ENCODE assay signal across 12 mouse cellular contexts in genomic region chr3:135579179-135579578, GRCm38 (mm10).
DNase-seq lines count a peak whose midpoint lies in the region; ATAC-seq lines count a peak whose summit lies in the region.
"Had no signal": no experiment of that assay in that cellular context is flagged by ENCODE, and none has a peak within 500 bp of the region (broad histone marks: within the 10 kb centered on the region; RNA-seq: fewer than 3 reads in every experiment).

No protein-coding gene starts in this region.

- WGBS in forebrain, embryonic 10.5 days, result 67% methylated on average over 4 of the region's 4 CpGs
- WGBS in forebrain, embryonic 16.5 days, result 72% methylated on average over 4 of the region's 4 CpGs

- no peak for DNase-seq in forebrain, embryonic 10.5 days (ENCODE audit: extremely low spot score, low spot score)
- DNase-seq in spleen, postnatal 36 days (ENCODE audit: low spot score in 2 of 2), result peak; percentile 42 to 47
- DNase-seq in spleen, postnatal 4 days (ENCODE audit: low spot score in 2 of 2), result no peak
- DNase-seq in right cerebral cortex, postnatal 14 days, result no peak
- DNase-seq in right cerebral cortex, postnatal 4 days, result no peak
- DNase-seq in liver, result no peak
- DNase-seq: kidney, adult 11 months; right cerebral cortex, postnatal 25 days had no signal

- H3K4me1 ChIP-seq in forebrain, embryonic 10.5 days, result peaks cover 33% of the 10 kb centered on the region
- H3K4me1 ChIP-seq in forebrain, embryonic 16.5 days (replicated peaks; ENCODE audit: control insufficient read depth, insufficient read depth, low read length), result peaks cover 6% of the 10 kb centered on the region

- no peaks in the 10 kb centered on the region for H3K9me3 ChIP-seq in forebrain, embryonic 10.5 days
- H3K9me3 ChIP-seq in forebrain, embryonic 16.5 days (ENCODE audit: control insufficient read depth, low read length), result no peaks in the 10 kb centered on the region
- H3K9me3 ChIP-seq: liver, embryonic 12.5 days had no signal

- H3K9ac ChIP-seq in forebrain, embryonic 16.5 days (replicated peaks; ENCODE audit: low read depth, low read length), result no peak overlapping the region
- H3K9ac ChIP-seq: liver, embryonic 12.5 days had no signal

- H3K27ac ChIP-seq in forebrain, embryonic 10.5 days, result 0 out of 2 replicates have a peak overlapping the region, but pooled peaks have one; percentile 41
- no peak overlapping the region for H3K27ac ChIP-seq in forebrain, embryonic 16.5 days (ENCODE audit: low read length)
- H3K27ac ChIP-seq: liver, embryonic 12.5 days had no signal

- ATAC-seq in forebrain, embryonic 16.5 days, result no peak
- ATAC-seq in inflammation-experienced regulatory T-cells, adult 6 months, result peak; percentile 79
- ATAC-seq: liver, embryonic 12.5 days; Patski had no signal

- no peaks in the 10 kb centered on the region for H3K27me3 ChIP-seq in forebrain, embryonic 10.5 days (ENCODE audit: poor library complexity, severe bottlenecking)
- H3K27me3 ChIP-seq in forebrain, embryonic 16.5 days (replicated peaks; ENCODE audit: control insufficient read depth, insufficient read depth, low read length), result no peaks in the 10 kb centered on the region
- H3K27me3 ChIP-seq: liver, embryonic 12.5 days; Patski had no signal

- H3K4me2 ChIP-seq in forebrain, embryonic 16.5 days (ENCODE audit: low read length), result no peak overlapping the region
- H3K4me2 ChIP-seq: liver, embryonic 12.5 days had no signal

- no peak overlapping the region for H3K4me3 ChIP-seq in forebrain, embryonic 10.5 days
- H3K4me3 ChIP-seq in forebrain, embryonic 16.5 days (replicated peaks; ENCODE audit: low read length), result no peak overlapping the region
- H3K4me3 ChIP-seq: liver, embryonic 12.5 days had no signal

- peaks cover 3% of the 10 kb centered on the region; the same call in 1 of the 2 replicates for H3K36me3 ChIP-seq in forebrain, embryonic 10.5 days (replicated peaks)
- no peaks in the 10 kb centered on the region for H3K36me3 ChIP-seq in forebrain, embryonic 16.5 days (ENCODE audit: control insufficient read depth, insufficient read depth)

Comparison
In these comparisons a context has a peak if more than half of its experiments do, and no peak if none do; other contexts are left out.
1. DNase-seq: peak in spleen, postnatal 36 days (2 of 2); none in forebrain, embryonic 10.5 days (single experiment), spleen, postnatal 4 days (0 of 2), right cerebral cortex, postnatal 14 days (single experiment), right cerebral cortex, postnatal 4 days (single experiment) and liver (single experiment).